Mouse (Mus musculus) small intestine, adult 2 months (tissue): ENCODE data around the gene Arfgef3. TPM values are rescaled to one million over a fixed set of nuclear protein-coding genes. Genes with fewer than 3 reads are reported as not detected.

ENCODE experiments used
- H3K27ac ChIP-seq: fragments of 200-500 bp; 2 replicates; pipeline ENCODE4 v1.5.1; 2012; ENCODE audit warnings: low read depth, low read length, control low read depth, inconsistent platforms; ENCODE audit not compliant: insufficient read depth
- H3K27me3 ChIP-seq: fragments of 200-500 bp; 2 replicates; pipeline ENCODE4 v1.6.1; 2012; ENCODE audit warnings: mild to moderate bottlenecking, moderate library complexity, low read length, inconsistent platforms; ENCODE audit not compliant: control insufficient read depth, insufficient read depth
- H3K36me3 ChIP-seq: fragments of 200-500 bp; 2 replicates; pipeline ENCODE4 v1.6.1; 2012; ENCODE audit warnings: mild to moderate bottlenecking, low read length, control low read depth, inconsistent platforms; ENCODE audit not compliant: control insufficient read depth, insufficient read depth
- H3K4me1 ChIP-seq: fragments of 200-500 bp; 2 replicates; pipeline ENCODE4 v1.6.1; 2012; ENCODE audit warnings: low read length, inconsistent platforms, mixed read lengths; ENCODE audit not compliant: control insufficient read depth, insufficient read depth, insufficient read length
- H3K4me3 ChIP-seq: fragments of 200-500 bp; 2 replicates; pipeline ENCODE4 v1.5.1; 2012; ENCODE audit warnings: low read depth, mild to moderate bottlenecking, control low read depth, inconsistent platforms, low read length, moderate library complexity
- CTCF ChIP-seq: fragments of 200-500 bp; IDR thresholded peaks from 2 replicates; pipeline ENCODE4 v1.5.1; 2012; ENCODE audit warnings: low read depth, mild to moderate bottlenecking, control low read depth, inconsistent platforms, low read length, moderate library complexity, mixed read lengths; ENCODE audit not compliant: insufficient replicate concordance, insufficient read length; ENCODE audit errors: extremely low read depth
- POLR2A ChIP-seq: fragments of 200-500 bp; IDR thresholded peaks from 2 replicates; pipeline ENCODE4 v1.6.1; 2012; ENCODE audit warnings: low read depth, mild to moderate bottlenecking, control low read depth, inconsistent platforms, low read length, moderate library complexity
- WGBS: fragments of 180-500 bp; shearing (Covaris S2); methylation state at CpG from one replicate; pipeline ENCODE4 v1.1.7; 2018; 5-methylcytosine and 5-hydroxymethylcytosine counted together
- polyA plus RNA-seq: library from polyadenylated mRNA; depleted of rRNA; stranded (reverse); fragments of >200 nt; gene quantifications from 2 replicates; pipeline ENCODE4 v1.2.3, GENCODE M21; 2012

The Arfgef3 gene
- polyA plus RNA-seq, 1 experiment = 2.0 TPM

GRCm38 (mm10) chr10:18760241-18760640 is 16.5 kb upstream of the Arfgef3 start:
- 61% methylated on average over 2 of the region's 2 CpGs for WGBS
- H3K4me3 ChIP-seq = no peak overlapping the region
- no peaks in the 10 kb centered on the region for H3K4me1 ChIP-seq
- H3K36me3 ChIP-seq = no peaks in the 10 kb centered on the region
- no peaks in the 10 kb centered on the region for H3K27me3 ChIP-seq
- TF ChIP-seq CTCF (peak; percentile 61; the same call in 1 of the 2 replicates), POLR2A (no peak)
- no peak overlapping the region for H3K27ac ChIP-seq

- Histone ChIP-seq H3K27me3 (no peaks in the 10 kb centered on the region), H3K4me3 (no peak overlapping the region), H3K27ac (no peak overlapping the region), H3K4me1 (no peaks in the 10 kb centered on the region), H3K36me3 (no peaks in the 10 kb centered on the region)
- no peak for TF ChIP-seq POLR2A
- TF ChIP-seq CTCF = no peak
- WGBS = 81% methylated on average over 4 of the region's 4 CpGs
Observed at GRCm38 (mm10) chr10:18750057-18750456, 6.3 kb upstream of the Arfgef3 start.

GRCm38 (mm10) chr10:18742086-18742485 is 1.7 kb downstream of the Arfgef3 start:
- Histone ChIP-seq H3K36me3 (no peaks in the 10 kb centered on the region), H3K4me1 (peaks cover 2% of the 10 kb centered on the region; the same call in 1 of the 2 replicates), H3K4me3 (no peak overlapping the region), H3K27me3 (no peaks in the 10 kb centered on the region), H3K27ac (no peak overlapping the region)
- TF ChIP-seq POLR2A (no peak), CTCF (no peak)
- 86% methylated on average over 6 of the region's 6 CpGs for WGBS

GRCm38 (mm10) chr10:18741024-18741423 is 2.7 kb downstream of the Arfgef3 start:
- TF ChIP-seq CTCF = no peak
- TF ChIP-seq POLR2A = no peak
- H3K4me1 ChIP-seq = peaks cover 2% of the 10 kb centered on the region; the same call in 1 of the 2 replicates
- no peak overlapping the region for H3K4me3 ChIP-seq
- H3K36me3 ChIP-seq = no peaks in the 10 kb centered on the region
- H3K27ac ChIP-seq = no peak overlapping the region
- H3K27me3 ChIP-seq = no peaks in the 10 kb centered on the region
- WGBS = 94% methylated on average over 8 of the region's 8 CpGs

GRCm38 (mm10) chr10:18728548-18728947 is 15.2 kb downstream of the Arfgef3 start:
- Histone ChIP-seq H3K27ac (no peak overlapping the region), H3K4me3 (no peak overlapping the region), H3K27me3 (no peaks in the 10 kb centered on the region), H3K36me3 (no peaks in the 10 kb centered on the region), H3K4me1 (no peaks in the 10 kb centered on the region)
- 91% methylated on average over 1 of the region's 1 CpGs for WGBS
- TF ChIP-seq CTCF = no peak
- TF ChIP-seq POLR2A = no peak

GRCm38 (mm10) chr10:18711436-18711835 is 32.3 kb downstream of the Arfgef3 start:
- H3K36me3 ChIP-seq = no peaks in the 10 kb centered on the region
- no peak overlapping the region for H3K4me3 ChIP-seq
- H3K27me3 ChIP-seq = no peaks in the 10 kb centered on the region
- WGBS = 91% methylated on average over 4 of the region's 4 CpGs
- no peak overlapping the region for H3K27ac ChIP-seq
- H3K4me1 ChIP-seq = no peaks in the 10 kb centered on the region
- TF ChIP-seq POLR2A (no peak), CTCF (no peak)

GRCm38 (mm10) chr10:18710949-18711348 is 32.8 kb downstream of the Arfgef3 start:
- TF ChIP-seq POLR2A = no peak
- TF ChIP-seq CTCF = no peak
- 70% methylated on average over 6 of the region's 6 CpGs for WGBS

More at GRCm38 (mm10) chr10:18710949-18711348, 32.8 kb downstream of the Arfgef3 start:
- H3K4me1 ChIP-seq = no peaks in the 10 kb centered on the region
- H3K27me3 ChIP-seq = no peaks in the 10 kb centered on the region
- no peak overlapping the region for H3K4me3 ChIP-seq
- no peak overlapping the region for H3K27ac ChIP-seq
- no peaks in the 10 kb centered on the region for H3K36me3 ChIP-seq
